Mouse (Mus musculus) cerebellum, adult 11-12 months (tissue): Measurements from ENCODE around the gene Pan2.

ENCODE experiments used
- DNase-seq: peaks from one replicate; pipeline ENCODE4 v3.0.0; 2022

Pan2 gene

GRCm38 (mm10) chr10:128337306-128338181 lies 34.4 kb downstream of the Pan2 start, which contains the start of gene Cs:
Gene Cs, plus strand, starts transcription at chr10:128337734.
- DNase-seq = peak; percentile 93

GRCm38 (mm10) chr10:128338415-128338814 lies 35.3 kb downstream of the Pan2 start:
- DNase-seq = no peak

- no peak for DNase-seq
Observed at GRCm38 (mm10) chr10:128338948-128339347, 35.8 kb downstream of the Pan2 start.

GRCm38 (mm10) chr10:128340257-128340656 lies 37.1 kb downstream of the Pan2 start:
- DNase-seq = no peak

- DNase-seq = no peak
Observed at GRCm38 (mm10) chr10:128343436-128343835, 40.3 kb downstream of the Pan2 start.

GRCm38 (mm10) chr10:128344568-128345275 lies 41.6 kb downstream of the Pan2 start:
- no peak for DNase-seq

- DNase-seq = no peak
Observed at GRCm38 (mm10) chr10:128347541-128347940, 44.4 kb downstream of the Pan2 start.

- DNase-seq = peak; percentile 22
Observed at GRCm38 (mm10) chr10:128358796-128359195, 55.7 kb downstream of the Pan2 start.

GRCm38 (mm10) chr10:128359226-128359625 lies 56.1 kb downstream of the Pan2 start:
- no peak for DNase-seq

- DNase-seq = no peak
Observed at GRCm38 (mm10) chr10:128361836-128362235, 58.7 kb downstream of the Pan2 start.

- no peak for DNase-seq
Observed at GRCm38 (mm10) chr10:128362568-128362967, 59.4 kb downstream of the Pan2 start.

GRCm38 (mm10) chr10:128367899-128368401 lies 64.8 kb downstream of the Pan2 start:
- DNase-seq = no peak

GRCm38 (mm10) chr10:128368402-128369217 lies 65.5 kb downstream of the Pan2 start, which contains the start of gene Coq10a:
Gene Coq10a, minus strand, starts transcription at chr10:128368997.
- peak; percentile 97 for DNase-seq

- no peak for DNase-seq
Observed at GRCm38 (mm10) chr10:128369218-128369543, 66.0 kb downstream of the Pan2 start.

GRCm38 (mm10) chr10:128369599-128369998 lies 66.5 kb downstream of the Pan2 start:
- DNase-seq = peak; percentile 54

- DNase-seq = no peak
Observed at GRCm38 (mm10) chr10:128370021-128370420, 66.9 kb downstream of the Pan2 start.

- DNase-seq = no peak
Observed at GRCm38 (mm10) chr10:128370601-128371000, 67.5 kb downstream of the Pan2 start.
